Mouse (Mus musculus) kidney, postnatal 25 days (tissue): ENCODE measurements around the gene Slamf9.

ENCODE experiments used
- DNase-seq, 2 experiments: peaks; one replicate each; pipeline ENCODE4 v3.0.0; 2021; ENCODE audit warnings: mixed read lengths in 2 of 2

Gene Slamf9

DNA sequence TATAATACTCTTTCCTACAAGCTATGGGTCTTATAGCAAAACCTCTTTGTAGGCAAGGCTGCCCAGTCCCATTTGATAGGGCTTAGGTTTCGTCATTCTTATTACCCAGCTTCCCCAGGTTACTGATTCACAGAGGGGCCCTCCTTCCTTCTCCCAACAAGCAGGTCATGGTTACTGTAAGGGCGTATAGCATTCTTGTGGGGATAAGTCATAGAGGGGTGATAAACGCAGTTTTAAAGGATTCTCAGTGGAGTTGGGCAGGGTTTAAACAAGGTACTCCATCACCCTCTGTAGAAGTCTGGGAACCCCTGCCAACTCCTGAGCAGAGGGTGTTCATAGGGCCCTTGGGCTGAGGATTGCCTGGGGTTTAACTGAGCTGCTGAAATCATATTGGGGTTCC is 12.6 kb upstream of the Slamf9 start:
- DNase-seq, result peak in 1 of 2 experiments; percentile 9

DNA sequence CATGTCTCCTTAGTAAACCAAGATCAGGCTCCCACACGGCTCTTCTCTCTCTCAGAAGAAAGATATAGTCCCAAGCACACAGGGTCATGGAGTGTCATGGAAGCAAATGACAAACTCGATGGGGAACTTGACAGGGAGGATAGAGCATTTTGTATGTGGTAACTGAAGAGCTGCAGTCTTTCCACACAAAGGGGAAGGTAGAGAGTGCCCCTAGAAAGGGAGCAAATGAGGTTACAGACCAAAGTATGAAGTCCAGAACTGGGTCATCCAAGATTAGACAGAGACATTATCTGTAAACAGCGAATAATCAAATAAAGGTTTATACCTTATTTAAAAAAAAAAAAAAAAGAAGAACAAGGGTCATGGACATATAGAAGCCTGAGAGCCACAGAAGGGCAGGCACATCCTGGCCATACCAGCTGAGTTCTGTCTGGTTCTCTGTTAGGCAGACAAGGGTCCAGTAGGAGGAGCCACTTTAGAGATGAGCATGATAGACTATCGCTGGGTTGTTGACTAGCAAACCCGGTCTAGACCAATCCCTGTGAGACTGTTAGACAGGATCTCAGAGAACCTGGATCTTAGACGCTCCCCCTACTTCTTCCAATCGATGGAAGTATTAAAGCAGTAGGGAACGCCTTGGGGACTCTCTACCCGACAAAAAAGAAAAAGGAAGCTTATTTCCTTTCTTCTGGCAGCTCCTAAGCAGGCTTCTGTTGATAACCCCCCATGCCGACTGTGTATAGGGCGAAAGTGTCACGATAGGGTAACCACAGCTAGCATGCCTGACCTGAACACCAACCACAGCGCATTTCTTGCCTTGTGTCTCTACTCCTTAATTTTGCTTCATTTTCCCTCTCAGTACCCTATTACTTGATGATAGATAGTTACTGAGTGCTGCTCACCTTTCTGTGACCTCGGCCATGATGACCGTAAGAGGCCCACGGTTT is 11.5 kb upstream of the Slamf9 start:
- no peak for DNase-seq

DNA sequence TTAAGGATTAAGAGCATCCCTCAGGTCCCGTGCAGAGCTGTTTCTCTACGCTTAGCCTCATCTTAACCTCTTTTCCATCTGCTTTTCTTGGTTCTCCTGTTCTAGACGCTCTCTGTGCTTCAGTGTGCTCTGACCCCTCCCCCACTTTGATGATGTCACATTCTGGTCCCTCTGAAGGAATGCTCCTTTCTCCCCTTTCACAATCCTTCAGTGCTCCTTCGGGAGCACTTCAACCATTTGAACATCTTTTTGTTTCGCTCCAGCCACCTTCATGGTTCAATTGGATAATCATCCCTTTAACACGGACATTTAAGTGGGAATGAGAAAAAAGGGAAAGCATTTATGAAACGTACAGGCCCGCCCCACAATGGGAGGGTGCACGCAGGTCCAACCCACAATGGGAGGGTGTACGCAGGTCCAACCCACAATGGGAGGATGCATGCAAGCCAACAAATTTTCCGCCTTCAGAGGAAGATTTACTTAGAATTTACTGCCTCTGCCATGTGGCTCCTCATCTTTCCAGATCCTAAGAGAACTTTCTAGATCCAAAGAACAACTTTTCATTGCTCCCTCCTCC is 6.8 kb upstream of the Slamf9 start:
- DNase-seq, result no peak

DNA sequence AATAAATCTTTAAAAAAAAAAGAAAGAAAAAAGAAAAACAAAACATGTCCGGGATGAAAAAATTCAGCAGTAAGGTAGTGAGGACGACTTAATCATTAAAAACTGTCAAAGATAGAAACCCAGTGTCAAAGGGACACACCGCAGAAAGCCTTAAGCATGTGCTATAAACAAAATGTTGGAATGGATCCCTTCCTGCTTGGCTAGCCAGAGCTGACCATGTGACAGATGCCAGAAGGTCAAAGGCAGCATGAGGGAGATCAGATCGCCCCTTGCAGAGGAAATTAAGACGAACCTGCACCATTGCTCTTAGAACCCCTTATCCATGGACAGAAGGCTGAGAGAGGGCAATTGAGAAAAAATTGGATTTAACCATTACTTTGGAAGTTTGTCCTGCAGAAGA is 5.8 kb upstream of the Slamf9 start:
- peak; percentile 42 to 52 for DNase-seq

DNA sequence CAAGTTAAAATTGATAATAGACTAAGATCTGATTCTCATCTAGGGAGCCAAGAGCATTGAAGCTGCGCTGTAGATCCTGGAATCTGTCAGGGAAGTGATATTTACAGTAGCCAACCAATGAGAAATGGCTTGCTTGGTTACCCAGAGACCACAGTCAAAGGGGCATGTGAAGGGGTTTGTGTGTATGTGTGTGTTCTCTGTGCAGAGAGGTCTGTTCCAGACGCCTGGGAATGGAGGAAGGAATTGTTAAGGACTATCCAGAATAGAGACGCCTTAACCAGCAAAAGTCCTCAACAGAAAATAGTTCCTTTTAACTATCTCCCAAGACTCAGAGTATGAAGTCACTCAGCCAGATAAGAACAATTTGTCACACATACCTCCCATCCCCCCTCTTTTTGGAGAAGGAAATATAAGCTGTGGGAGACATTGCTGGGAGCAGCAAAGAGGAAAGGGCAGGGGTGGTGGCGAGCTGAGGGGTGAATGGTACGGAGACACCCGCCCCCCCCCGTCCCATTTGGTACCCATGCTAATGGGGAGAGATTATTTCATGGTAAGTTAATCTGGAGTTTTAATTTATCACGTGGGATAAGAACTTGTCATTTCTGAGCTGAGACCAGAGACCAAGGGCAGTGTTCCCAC is 5.2 kb upstream of the Slamf9 start:
- DNase-seq, result no peak

DNA sequence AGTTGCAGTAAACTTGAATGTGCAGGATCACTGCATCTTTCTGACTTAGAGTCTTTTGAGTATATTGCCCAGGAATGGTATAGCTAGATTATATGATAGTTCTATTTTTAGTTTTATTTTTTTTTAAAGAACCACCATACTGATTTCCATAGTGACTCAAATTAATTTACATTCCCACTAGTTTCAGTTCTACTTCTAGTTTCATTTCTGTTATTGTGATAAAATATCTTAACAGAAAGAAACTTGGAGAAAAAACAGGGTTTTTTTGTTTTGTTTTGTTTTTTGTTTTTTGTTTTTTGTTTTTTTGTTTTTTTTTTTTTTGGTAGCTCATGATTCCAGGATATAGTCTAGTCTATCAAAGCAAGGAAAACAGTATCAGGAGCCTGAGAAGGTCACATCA is 2.2 kb upstream of the Slamf9 start:
- DNase-seq, result no peak

DNA sequence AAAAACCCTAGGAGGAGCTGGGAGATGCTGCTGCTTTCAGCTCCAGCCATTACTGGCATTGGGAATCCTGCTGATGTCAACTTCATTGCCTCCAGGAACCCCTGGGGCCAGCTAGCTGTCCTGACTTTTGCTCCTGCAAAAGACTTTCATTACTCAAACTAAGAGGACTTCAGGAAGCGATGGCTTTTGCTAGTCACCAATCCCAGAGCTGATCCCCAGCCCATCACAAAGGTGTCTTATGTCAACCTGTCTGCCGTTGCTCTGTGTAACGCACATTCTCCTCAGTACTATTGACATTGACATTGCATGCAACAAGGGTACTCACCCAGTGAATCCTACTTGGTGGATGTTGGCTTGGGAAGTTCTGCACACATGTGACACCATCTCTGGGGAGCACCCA is 962 bp upstream of the Slamf9 start:
- no peak for DNase-seq

DNA sequence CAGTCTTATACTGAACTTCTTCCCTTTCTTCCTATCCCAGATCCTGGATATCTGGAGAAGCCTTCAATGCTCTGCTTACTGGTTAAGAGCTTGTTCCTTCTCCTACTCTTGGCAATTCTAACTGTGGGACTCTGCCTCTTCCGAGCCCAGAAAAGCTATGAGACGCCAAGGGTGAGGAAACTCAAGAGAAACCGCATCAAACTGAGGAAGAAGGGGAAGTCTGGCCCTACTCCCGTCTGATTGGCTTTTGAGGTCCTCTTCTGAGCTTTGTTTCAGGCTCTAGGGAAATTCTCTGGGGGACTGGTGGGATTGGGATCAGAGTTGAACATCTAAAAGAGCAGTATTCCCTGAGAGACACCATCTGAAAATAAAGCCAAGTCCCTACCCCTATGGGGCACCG is 2.9 kb downstream of the Slamf9 start:
- no peak for DNase-seq

DNA sequence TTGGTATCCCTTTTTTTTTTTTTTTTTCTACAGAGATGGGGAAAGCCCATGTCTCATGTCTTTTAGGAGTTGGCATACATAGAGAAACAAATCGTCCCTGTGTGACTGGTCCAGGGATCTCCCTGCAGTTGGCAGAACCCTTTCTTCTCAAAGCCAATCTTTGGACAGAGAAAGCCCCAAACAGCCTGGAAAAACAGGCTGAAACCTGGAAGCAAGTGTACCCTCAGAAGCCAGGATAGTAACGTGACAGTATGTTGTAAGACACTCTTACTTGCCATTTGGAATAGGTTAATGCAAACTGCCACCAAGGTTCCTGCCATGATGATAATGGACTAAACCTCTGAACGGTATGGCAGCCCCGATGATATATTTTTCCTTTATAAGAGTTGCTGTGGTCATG is 5.2 kb downstream of the Slamf9 start:
- no peak for DNase-seq

DNA sequence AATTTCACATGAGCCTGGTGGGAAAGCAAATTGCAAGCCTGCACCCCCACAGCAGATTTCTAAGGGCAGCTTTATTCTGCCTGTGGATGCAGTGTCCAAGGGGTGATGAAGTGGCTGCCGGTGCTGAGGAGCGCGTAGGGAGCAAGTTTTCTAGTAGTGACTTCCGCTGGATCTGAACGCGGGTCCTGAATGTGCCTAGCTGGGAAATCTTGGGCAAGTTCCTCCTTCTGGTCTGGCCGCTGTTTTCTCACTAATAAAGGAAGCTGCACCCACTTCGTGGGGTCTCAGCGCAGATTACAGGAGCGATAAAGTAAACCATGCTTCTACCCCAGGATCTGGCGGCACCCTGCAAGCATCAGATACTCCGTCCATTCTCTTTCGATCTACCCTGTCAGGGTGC is 6.0 kb downstream of the Slamf9 start:
- DNase-seq, result no peak

DNA sequence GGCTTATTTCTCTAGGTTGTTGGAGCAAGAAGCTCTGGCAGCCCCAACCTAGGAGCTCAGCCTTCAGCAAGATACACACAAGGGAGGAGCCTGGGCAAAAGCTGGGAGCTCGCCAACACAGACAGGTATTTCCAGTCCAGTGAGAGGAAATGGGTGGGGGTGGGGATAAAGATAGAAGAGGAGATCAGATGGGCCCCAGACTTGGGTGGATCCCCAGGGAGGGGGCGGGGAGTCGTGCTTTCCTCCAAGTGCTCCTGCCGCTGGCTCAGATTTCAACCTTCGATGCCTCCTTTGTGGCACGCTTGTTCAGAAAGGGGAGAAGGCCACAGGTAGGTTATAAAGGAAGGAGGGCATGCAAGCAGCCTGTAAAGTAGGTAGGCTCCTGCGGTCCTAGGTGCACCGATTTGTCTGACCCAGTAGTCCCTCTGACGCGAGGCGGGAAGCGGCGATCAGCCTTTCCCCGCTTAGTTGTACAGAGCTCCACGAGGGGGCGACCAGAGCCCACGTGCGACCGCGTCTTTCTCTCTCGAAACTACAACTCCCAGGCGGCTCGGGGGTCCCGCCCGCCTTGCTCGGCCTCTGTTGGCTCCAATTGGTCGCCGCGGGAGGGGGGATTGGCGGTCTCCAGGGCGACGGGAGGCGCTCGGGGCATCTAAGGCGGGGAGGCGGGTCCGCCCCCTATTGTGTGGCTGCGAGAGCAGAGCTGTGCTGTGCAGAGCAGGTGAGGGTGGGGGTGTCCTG is 6.6 kb downstream of the Slamf9 start, which contains the start of gene Igsf9:
Igsf9 (plus strand) TSS at position 249 of the 741 bp plus-strand sequence.
- DNase-seq, result peak; percentile 91 to 95

DNA sequence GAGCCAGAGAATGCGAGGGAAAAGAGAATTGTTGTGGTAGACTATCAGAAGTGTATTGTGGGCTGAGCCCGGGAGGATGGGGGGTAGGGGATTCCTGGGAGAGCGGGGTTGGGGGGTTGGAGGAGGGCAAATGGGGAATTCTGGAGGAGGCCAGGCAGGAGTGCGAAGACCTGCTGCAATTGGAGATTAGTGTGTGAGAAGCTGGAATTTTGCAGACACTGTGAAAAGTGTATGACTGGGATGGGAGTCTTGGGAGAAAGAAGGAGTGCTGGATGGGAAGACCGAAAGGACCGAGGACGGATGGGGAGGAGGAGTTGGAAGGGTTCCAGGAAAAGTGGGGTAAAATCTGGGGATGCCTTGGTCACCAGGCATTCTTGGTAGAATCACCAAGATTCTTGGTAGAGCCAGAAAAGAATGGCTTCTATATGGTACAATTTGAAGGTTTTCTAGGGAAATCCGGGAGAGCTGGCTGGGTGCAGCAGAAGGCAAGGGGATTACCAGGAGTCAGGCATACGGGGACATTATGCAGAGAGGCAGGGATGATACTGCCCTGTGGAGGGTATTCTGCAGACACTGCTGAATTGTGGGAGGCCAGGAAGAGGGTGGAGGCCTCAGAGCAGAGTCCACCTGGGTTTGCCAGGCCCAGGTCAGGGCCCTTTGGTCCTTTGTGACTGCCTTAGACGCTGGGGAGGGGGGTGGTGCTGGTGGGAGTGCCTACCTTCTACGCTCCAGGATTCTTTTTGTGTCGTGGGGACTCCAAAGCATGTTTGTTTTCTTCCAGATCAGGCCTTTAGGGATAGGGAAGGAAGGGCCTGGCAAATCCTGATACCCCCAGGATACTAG is 7.6 kb downstream of the Slamf9 start:
- DNase-seq, result peak; percentile 60 to 85

DNA sequence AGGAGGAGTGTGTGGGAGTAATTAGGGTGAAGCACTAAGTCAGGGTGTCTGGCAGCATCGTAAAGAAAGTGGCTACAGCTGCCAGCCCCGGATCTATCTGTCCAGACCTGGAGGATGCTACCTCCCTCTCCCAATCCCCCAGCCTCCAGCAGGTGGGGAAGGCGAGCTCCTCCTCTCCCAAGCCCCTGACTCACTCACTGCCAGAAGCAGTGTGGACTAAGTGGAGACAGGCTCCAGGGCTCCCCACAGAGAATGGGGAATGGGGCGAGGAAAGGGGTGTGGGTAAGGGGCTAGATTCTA is 8.2 kb downstream of the Slamf9 start:
- DNase-seq, result no peak

DNA sequence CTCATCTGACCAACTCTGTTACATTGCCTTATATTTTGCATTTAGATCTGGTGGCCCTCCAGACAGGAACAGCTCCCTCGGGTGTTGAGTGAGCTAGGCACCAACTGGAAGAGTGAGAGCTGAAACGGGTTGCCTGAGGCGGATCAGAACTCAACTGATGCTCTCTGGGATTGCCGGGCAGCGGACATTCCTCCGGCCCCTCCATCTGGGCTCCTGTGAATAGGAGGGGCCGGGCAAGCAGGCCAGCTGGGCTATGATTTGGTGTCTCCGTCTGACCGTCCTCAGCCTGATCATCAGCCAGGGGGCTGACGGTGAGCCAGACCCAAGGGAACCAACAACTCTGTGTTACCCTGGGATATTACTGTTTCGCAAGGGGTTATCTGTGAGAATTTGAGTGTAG is 9.1 kb downstream of the Slamf9 start:
- peak in 1 of 2 experiments; percentile 23 for DNase-seq

DNA sequence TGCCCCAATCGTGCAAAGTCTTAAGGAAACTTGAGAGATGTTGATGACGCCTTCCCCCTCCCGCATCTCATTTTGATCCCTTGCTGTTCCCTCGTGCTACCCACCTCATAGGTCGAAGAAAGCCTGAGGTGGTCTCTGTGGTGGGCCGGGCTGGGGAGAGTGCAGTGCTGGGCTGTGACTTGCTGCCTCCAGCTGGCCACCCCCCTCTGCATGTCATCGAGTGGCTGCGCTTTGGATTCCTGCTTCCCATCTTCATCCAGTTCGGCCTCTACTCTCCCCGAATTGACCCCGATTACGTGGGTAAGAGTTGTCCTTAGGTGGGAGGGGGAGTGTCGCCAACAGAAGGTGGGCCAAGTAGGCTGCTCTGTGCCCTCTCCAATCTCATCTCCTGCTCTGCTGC is 9.5 kb downstream of the Slamf9 start:
- DNase-seq, result peak in 1 of 2 experiments; percentile 15

DNA sequence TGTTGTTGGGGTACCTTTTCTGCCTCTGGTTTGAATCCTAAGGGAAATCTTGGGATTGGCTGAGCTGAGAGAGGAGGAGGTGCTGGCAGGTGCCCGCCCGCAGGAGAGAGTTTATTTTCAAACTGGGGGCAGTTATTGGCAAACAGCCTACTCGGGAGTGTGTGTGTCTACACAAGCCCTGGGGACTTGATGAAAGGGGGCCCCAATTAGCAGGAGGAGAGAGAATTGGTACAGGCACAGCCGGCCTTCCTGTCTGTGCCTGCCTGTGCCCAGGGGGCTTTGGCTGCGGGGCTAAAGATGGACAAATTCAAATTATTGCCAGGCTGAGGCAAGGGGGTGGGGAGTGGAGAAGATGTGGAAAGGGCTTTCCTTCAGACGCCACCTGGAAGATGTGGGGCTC is 10.7 kb downstream of the Slamf9 start:
- DNase-seq, result no peak

DNA sequence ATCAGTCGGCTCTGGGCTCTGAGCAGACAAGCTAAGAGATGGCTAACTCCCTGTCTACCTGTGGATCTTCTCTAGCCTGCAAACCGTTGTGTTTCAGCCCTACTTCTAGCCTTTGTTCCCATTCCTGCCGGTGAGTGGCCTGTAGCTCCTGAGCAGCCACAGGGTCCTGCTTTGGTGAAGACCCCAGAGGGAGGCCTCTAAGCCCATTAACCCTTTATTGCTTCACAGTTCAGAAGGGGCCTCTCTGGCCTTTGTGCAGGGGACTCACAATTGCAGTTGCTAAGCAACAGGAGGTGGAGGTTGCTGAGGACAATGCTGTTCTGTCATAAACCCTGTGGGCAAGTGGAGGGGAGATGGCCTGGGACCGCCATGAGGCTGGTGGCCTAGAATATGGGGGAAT is 11.1 kb downstream of the Slamf9 start:
- no peak for DNase-seq

DNA sequence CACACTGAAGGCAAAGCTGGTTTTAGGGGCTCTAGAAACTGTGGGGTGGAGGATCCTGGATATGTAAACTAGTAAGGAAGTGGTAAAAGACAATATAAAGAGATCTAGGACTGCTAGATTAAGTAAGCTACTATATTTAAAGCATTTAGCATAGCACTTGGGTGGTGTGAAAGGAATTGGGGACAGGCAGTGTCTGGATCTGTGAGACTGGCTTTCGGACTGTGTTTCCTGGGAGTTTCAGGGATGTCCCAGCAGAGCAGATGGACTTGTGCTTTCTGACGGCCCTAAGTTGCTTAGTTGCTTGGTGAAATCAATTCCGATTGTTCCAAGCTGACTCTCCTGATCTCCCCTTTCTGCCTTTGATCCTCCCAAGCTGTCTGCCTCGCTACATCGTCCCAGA is 11.5 kb downstream of the Slamf9 start:
- no peak for DNase-seq

DNA sequence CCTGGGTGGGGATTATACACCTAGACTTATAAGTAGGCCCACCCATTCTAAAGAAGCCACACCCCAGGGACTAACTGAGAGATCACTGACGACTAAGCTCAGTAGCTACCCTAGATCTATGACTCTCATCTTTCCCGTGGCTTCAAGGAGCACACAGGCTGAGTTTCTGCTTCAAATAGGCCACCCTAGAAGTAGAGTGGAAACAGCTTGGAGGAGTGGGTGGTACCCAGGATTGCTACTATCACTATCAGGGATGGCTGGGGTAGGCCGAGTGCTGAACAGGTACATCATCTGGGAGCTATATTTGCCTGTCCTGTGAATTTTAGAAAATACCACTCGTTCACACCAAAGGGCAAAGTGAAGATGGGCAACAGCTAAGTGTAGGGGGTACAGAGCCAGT is 12.7 kb downstream of the Slamf9 start:
- no peak for DNase-seq

DNA sequence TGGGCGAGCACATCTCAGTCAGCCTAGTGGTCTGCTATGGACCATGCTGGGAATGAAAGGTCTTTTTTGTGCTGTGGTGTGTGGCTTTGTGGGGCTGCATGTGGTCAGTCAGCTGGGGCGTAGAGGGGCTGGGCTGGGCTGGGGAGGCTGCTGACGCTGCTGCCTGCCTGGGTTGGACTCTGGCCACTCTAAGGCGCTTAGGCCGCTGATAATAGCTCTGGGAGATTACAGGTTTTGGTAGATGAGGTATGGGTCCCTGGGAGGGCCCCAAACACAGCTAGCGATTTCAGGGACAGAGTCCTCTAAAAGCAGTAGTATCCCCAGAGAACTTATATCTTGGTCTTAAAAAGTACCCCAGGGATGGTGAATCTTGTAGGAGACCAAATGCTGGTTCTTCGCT is 13.7 kb downstream of the Slamf9 start:
- DNase-seq, result no peak

DNA sequence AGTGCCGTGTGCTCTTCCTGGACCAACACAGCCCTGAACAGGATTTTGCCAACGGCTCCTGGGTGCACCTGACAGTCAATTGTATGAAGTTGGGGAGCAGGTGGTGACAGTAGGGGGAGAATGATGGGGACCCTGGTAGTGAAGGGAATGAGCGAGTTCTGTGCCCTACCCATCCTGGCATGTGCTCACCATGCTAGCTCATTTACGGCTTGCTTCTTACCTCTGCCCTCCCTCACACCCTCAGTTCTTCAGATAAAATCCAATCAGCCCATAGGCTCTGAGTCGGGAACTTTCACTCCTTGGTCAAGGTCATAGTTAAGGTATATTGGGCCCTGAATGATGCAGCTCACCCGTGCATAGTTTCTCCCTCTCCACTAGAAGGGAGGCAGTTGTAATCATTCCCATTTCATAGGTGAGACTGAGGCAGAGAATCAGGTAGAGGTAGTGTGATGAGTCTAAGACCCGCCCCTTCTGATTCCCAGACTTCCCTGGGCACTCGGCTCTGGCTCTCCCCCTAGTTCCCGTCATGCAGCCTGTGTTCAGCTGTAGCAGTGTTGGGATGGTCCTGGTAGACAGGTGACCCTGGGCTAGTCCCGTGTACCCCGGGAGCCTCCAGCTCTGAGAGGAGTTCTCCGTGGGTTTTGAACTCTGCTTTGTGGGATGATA is 14.6 kb downstream of the Slamf9 start:
- DNase-seq, result no peak

DNA sequence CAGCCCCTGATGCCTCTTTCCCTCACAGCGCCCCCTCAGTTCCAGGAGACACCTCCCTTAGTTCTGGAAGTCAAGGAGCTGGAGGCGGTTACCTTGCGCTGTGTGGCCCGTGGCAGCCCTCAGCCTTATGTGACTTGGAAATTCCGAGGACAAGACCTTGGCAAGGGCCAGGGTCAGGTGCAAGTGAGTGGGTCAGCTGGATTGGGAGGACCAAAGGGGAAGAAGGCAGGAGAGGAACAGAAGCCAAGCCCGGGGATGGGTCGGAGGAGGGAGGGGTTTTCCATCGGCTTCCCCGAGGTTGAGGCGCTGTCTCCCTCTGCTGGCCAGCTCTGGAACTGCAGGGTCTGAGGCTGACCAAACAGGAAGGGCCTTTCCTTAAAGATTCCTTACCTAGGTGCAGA is 15.1 kb downstream of the Slamf9 start:
- peak; percentile 90 to 94 for DNase-seq
